Mouse (Mus musculus) left cerebral cortex, adult 9 months (tissue): ENCODE data around the gene Chrnd.

ENCODE experiments used
- DNase-seq, 2 experiments: peaks; one replicate each; pipeline ENCODE4 v3.0.0; 2022; ENCODE audit warnings: low spot score in 2 of 2

The Chrnd gene

DNA sequence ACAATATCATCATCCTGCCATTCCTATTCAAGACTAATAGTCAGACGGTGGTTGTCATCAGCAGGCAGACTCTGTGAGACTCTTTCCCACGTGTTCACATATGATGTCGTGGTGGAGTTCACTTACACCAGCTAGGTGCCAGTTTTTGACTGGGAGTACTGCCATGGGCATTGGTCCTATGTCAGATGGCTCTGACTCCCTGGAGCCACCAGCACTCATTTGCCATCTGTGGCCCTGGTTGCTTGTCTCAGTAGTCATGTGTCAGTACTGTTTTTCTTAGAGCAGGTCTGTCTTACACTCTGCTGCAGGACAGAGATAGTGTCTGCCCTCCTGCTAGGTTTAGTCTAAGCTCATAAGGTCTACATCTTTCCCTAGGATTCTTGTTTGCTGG, 36.7 kb downstream of the Chrnd start:
- DNase-seq: no peak

DNA sequence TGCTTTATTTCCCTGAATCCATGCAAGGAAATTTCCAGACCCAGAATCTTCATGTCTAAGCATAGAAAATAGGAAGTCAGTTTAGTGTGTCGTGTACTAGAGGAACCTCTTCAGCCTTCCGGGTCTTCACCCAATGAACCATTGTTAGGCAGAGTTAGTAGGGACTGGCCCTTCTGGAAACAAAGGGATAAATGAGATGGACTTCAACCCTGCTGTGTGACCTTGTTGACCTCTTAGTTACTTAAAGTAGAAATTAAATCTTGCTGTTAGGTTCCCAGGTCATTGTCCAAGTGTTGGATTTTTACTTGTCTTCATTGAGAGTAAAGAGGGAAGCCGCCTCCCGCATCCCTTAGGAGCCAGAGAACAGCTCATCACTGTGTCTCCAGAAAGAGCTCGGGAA, 40.2 kb downstream of the Chrnd start:
- DNase-seq: no peak

DNA sequence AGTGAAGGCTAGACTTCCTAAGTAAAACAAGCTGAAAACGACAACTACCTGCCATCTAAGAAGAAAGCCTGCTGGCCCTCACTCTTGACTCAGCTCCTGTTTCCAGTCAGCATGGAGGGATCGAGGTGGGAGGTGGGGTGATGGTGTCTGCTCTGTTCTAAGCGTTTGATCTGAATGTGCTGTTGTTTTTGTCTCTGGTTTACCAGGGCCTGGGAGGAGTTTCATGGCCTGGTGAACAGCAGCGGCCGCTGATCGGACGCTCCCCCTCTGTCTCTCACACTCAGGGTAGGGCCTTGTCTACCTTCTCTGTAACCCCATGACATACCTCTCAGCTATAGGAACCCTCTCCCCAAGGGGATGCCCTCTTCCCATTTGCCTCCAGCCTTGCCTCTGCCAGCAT, 41.8 kb downstream of the Chrnd start:
- DNase-seq: no peak

DNA sequence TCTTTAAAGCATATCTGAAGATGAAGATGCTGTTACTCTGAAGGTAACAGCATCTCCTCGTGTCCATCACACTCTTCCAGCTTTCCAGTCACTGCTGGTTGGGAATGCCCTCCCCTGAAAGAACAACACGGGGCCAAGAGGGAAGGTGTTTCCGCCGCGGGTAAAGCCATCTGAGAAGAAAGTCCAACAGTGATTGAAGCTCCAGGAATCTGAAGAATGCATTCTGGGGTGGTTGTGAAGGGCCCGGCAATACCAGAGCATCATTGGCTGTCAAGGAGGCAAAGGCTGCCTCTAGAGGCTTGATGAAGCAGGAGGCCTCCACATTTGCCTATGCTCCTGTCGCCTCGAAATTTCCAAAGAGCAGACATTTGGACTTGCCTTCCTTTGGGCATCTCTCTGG, 48.6 kb downstream of the Chrnd start:
- no peak for DNase-seq

DNA sequence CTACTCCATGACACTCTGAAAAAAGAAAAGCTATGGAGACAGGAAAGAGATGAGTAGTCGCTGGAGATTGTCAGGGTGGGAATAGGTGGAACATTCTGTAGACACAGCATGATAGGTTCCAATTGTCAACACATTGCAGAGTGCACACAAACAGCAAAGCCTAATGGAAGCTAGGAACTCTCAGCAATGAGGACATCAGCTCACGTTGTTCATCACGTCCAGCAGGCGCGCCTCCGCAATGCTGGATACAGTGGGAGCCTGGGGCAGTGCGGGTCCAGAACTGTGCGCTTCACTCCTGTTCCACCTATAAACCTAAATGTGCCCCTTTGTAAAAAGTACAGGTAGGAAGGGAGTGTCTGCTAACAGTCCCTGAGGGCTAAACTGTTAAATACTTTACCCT, 52.6 kb downstream of the Chrnd start:
- DNase-seq: no peak

- DNase-seq: no peak
Measured at GRCm38 (mm10) chr1:87245430-87245829, 55.0 kb downstream of the Chrnd start.

GRCm38 (mm10) chr1:87245929-87246815, 55.8 kb downstream of the Chrnd start:
- peak; percentile 36 to 79 for DNase-seq
